Mouse (Mus musculus) layer of hippocampus, postnatal 14 days (tissue): ENCODE results near the gene Dmpk. TPM values are rescaled to one million over a fixed set of nuclear protein-coding genes. Genes with fewer than 3 reads are reported as not detected.

Source experiments
- microRNA-seq, 2 experiments: library from miRNA; unstranded; fragments of <30 nt; microRNA quantifications; one replicate each; pipeline ENCODE4 v1.2.0; 2021
- total RNA-seq, 2 experiments: library from RNA; stranded (reverse); gene quantifications; 2 replicates each; pipeline ENCODE4 v1.2.3; 2021

Dmpk gene
- total RNA-seq, 2 experiments from 2014 or later: 33.0 to 42.3 TPM

Small RNAs within 50 kb of the gene (microRNA-seq; reads per million reads assigned to microRNA genes)
- 2.0 to 2.7 reads per million in 2 experiments for gene Mir3100

Other genes with a start within 250 kb of the Dmpk start
- 1 to 10 TPM; 1.7 to 2.0 TPM for gene Mill2, start 243.9 kb upstream of the Dmpk start, total RNA-seq
- 10 to 100 TPM; 28.4 to 35.0 TPM for gene Pglyrp1, start 212.5 kb upstream of the Dmpk start, total RNA-seq
- gene Ccdc61, start 173.4 kb upstream of the Dmpk start, total RNA-seq: 10 to 100 TPM; 11.0 to 12.8 TPM
- gene Nova2, start 158.0 kb upstream of the Dmpk start, total RNA-seq: 100 to 1,000 TPM in 1 of 2 experiments, 10 to 100 TPM in 1; 93.5 to 101 TPM
- gene Nanos2, start 96.4 kb upstream of the Dmpk start, total RNA-seq: 1 to 10 TPM in 1 of 2 experiments, under 1 TPM in 1; 0.48 to 1.3 TPM
- gene Mypop, start 92.6 kb upstream of the Dmpk start, total RNA-seq: 10 to 100 TPM; 35.6 to 40.5 TPM
- gene Irf2bp1, start 79.8 kb upstream of the Dmpk start, total RNA-seq: 10 to 100 TPM; 43.7 to 44.5 TPM
- not detected for gene Foxa3, start 60.3 kb upstream of the Dmpk start, total RNA-seq
- 100 to 1,000 TPM; 103 to 105 TPM for gene Sympk, start 59.5 kb upstream of the Dmpk start, total RNA-seq
- under 1 TPM in 1 of 2 experiments, not detected in 1; 0.21 TPM for gene Rsph6a, start 29.2 kb upstream of the Dmpk start, total RNA-seq
- gene Dmwd, start 7.6 kb upstream of the Dmpk start, total RNA-seq: 100 to 1,000 TPM; 141 to 147 TPM
- 1 to 10 TPM; 2.1 to 2.7 TPM for gene Six5, start 10.7 kb downstream of the Dmpk start, total RNA-seq
- gene Gm4969, start 34.5 kb downstream of the Dmpk start, total RNA-seq: under 1 TPM; 0.72 to 0.78 TPM
- 10 to 100 TPM; 11.0 to 14.0 TPM for gene Fbxo46, start 36.0 kb downstream of the Dmpk start, total RNA-seq
- 10 to 100 TPM; 19.5 to 22.4 TPM for gene Qpctl, start 65.4 kb downstream of the Dmpk start, total RNA-seq
- 10 to 100 TPM; 76.5 to 86.4 TPM for gene Snrpd2, start 65.9 kb downstream of the Dmpk start, total RNA-seq
- 1 to 10 TPM in 1 of 2 experiments, under 1 TPM in 1; 0.55 to 1.6 TPM for gene Gipr, start 82.3 kb downstream of the Dmpk start, total RNA-seq
- 100 to 1,000 TPM; 175 to 197 TPM for gene Eml2, start 92.6 kb downstream of the Dmpk start, total RNA-seq
- 1 to 10 TPM; 4.1 to 4.6 TPM for gene Gpr4, start 128.7 kb downstream of the Dmpk start, total RNA-seq
- gene Opa3, start 144.5 kb downstream of the Dmpk start, total RNA-seq: 10 to 100 TPM; 37.3 to 39.9 TPM
- 10 to 100 TPM; 23.2 to 24.2 TPM for gene Vasp, start 188.0 kb downstream of the Dmpk start, total RNA-seq
- under 1 TPM in 1 of 2 experiments, not detected in 1; 0.79 TPM for gene Ppm1n, start 196.2 kb downstream of the Dmpk start, total RNA-seq
- 100 to 1,000 TPM in 1 of 2 experiments, 10 to 100 TPM in 1; 93.0 to 104 TPM for gene Rtn2, start 198.8 kb downstream of the Dmpk start, total RNA-seq
- 1 to 10 TPM; 6.1 to 6.5 TPM for gene Fosb, start 226.2 kb downstream of the Dmpk start, total RNA-seq